Mouse (Mus musculus) lung, embryonic 14.5 days (tissue): ENCODE data around the gene Hist1h4i. TPM values are rescaled to one million over a fixed set of nuclear protein-coding genes. Genes with fewer than 3 reads are reported as not detected.

Experiments
- ATAC-seq: fragments of 200-750 bp; cut with Nextera tagmentation; 2 replicates; pipeline ENCODE4 v1.8.0; 2017; ENCODE audit warnings: mild to moderate bottlenecking, moderate TSS enrichment, moderate library complexity; ENCODE audit not compliant: insufficient read depth
- DNase-seq: peaks from one replicate; pipeline ENCODE4 v3.0.0-alpha.2; 2015
- H3K27ac ChIP-seq: fragments of 300-500 bp; sonication (generic); 2 replicates; pipeline ENCODE4 v1.5.1; 2014; ENCODE audit warnings: low read depth, mild to moderate bottlenecking, moderate library complexity
- H3K27me3 ChIP-seq: fragments of 300-500 bp; sonication (generic); 2 replicates; pipeline ENCODE4 v1.6.1; 2014; ENCODE audit warnings: low read length, control low read depth; ENCODE audit not compliant: insufficient read depth
- H3K36me3 ChIP-seq: fragments of 300-500 bp; sonication (generic); 2 replicates; pipeline ENCODE4 v1.6.1; 2014; ENCODE audit warnings: control low read depth; ENCODE audit not compliant: insufficient read depth
- H3K4me1 ChIP-seq: fragments of 300-500 bp; sonication (generic); 2 replicates; pipeline ENCODE4 v1.6.1; 2014; ENCODE audit warnings: antibody characterized with exemption, control low read depth; ENCODE audit not compliant: insufficient read depth
- H3K4me2 ChIP-seq: fragments of 300-500 bp; sonication (generic); 2 replicates; pipeline ENCODE4 v1.6.1; 2014; ENCODE audit warnings: mild to moderate bottlenecking
- H3K4me3 ChIP-seq: fragments of 300-500 bp; sonication (generic); 2 replicates; pipeline ENCODE4 v1.5.1; 2014; ENCODE audit warnings: low read depth, low read length
- H3K9ac ChIP-seq: fragments of 300-500 bp; sonication (generic); 2 replicates; pipeline ENCODE4 v1.6.1; 2014
- H3K9me3 ChIP-seq: fragments of 300-500 bp; sonication (generic); 2 replicates; pipeline ENCODE4 v1.6.1; 2016; ENCODE audit warnings: low read depth, low read length, control low read depth
- CTCF ChIP-seq: IDR thresholded peaks from 2 replicates; pipeline ENCODE4 v1.5.1; 2016; ENCODE audit warnings: antibody characterized with exemption, low read depth
- WGBS: fragments of 180-500 bp; shearing (Covaris S2); extraction: QIAGEN DNeasy Blood & Tissue Kit; methylation state at CpG from one replicate; pipeline ENCODE4 v1.1.7; 2014; 5-methylcytosine and 5-hydroxymethylcytosine counted together
- polyA plus RNA-seq: library from polyadenylated mRNA; unstranded; fragments of >200 nt; fragmentation: Nextera tagmentation; extraction: Ambion mirVana; gene quantifications from 2 replicates; pipeline ENCODE4 v1.2.1, GENCODE M21; 2014

Gene Hist1h4i
- polyA plus RNA-seq, 1 experiment from 2014 or later = 26.4 TPM

DNA sequence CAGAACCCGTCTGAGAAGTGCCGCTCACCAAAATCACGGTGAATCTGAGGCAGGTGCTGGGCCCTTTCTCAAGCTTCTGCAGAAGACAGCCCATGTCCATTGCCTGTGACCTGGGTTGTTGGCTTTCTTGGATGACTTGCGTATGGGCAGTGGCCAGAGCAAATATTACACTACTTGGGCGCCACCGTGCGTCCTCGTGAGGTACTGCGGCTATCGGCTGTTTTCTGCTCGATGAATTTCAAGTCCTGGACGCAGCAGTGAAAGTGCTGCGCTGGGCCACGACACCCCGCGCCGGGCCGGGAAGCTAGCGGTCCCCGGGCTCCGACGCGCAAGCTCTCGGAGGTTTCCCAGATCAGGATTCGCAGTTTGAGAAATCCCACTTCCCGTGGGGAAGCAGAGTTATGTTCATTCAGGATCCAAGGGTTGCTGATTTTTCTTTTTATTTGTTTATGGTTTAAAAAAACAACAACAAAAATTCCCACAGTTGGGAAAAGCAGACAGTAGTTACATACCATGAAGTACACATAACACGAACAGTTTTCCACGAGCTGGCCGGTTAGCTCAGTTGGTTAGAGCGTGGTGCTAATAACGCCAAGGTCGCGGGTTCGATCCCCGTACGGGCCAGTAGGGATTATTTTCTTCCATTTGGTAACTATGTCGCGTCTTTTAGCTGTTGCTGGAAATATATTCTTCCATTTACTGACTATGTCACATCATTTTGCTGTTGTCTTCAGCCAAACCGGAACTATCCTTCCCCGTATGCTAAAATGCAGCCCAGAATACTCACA is 12.3 kb downstream of the Hist1h4i start:
- Histone ChIP-seq H3K4me1 (no peaks in the 10 kb centered on the region), H3K27ac (peak overlapping the region; percentile 85), H3K9ac (peak overlapping the region; percentile 66), H3K36me3 (no peaks in the 10 kb centered on the region), H3K4me3 (peak overlapping the region; percentile 49), H3K27me3 (no peaks in the 10 kb centered on the region), H3K9me3 (no peaks in the 10 kb centered on the region), H3K4me2 (peak overlapping the region; percentile 59)
- ATAC-seq (peak; percentile 85), DNase-seq (peak; percentile 99)
- TF ChIP-seq CTCF = peak; percentile 97
- WGBS = under 1% methylated on average over 40 of the region's 40 CpGs

DNA sequence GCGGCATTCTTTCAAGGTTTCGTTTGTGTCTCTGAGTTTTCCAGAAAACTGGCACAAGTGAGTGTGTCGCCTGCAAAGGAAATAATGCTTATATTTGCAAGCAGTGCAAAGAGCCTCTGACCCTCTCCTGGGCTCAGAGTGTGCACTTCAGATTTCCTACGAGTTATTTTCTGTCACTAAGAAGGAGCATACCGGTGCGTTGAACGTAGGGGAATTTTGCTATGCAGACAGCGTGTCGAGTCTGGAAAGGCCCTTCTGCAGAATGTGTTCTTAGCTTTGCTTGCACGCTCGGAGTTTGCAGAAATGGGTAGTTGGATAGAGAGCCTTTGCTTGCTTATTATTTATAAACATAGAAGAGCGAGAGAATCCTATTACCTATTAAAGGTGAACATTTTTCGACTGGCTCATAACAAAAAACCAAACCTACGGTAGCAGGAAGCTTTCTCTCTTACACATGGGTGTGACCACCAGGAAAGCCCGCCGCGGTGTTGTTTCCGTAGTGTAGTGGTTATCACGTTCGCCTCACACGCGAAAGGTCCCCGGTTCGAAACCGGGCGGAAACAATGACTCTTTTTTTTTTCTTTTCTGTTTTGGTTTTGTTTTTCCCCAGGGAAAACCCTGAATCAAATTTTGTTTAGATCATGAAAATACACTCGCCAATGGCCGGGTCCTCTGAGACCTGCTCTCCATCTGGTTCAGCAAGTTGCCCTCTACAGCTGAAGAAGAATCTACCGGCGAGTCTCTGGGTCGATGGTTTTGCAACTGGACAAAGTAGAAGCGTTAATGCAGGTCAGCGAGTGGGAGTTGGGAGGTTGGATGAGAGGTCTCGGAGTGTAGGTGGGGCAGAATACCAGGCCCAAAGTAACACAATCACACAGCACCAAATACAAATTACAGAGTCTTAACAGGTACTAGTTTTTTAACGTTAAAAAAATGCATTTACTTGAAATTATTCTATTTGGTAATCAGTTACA is 14.8 kb downstream of the Hist1h4i start:
- ATAC-seq = no peak
- no peaks in the 10 kb centered on the region for H3K9me3 ChIP-seq
- no peaks in the 10 kb centered on the region for H3K36me3 ChIP-seq
- H3K9ac ChIP-seq = peak overlapping the region; percentile 63
- H3K27ac ChIP-seq = 0 out of 2 replicates have a peak overlapping the region, but pooled peaks have one; percentile 54
- TF ChIP-seq CTCF = no peak
- WGBS = 1% methylated on average over 35 of the region's 35 CpGs
- DNase-seq = peak; percentile 98
- no peaks in the 10 kb centered on the region for H3K27me3 ChIP-seq
- no peaks in the 10 kb centered on the region for H3K4me1 ChIP-seq
- peak overlapping the region; percentile 56 for H3K4me2 ChIP-seq
- peak overlapping the region; percentile 44 for H3K4me3 ChIP-seq

DNA sequence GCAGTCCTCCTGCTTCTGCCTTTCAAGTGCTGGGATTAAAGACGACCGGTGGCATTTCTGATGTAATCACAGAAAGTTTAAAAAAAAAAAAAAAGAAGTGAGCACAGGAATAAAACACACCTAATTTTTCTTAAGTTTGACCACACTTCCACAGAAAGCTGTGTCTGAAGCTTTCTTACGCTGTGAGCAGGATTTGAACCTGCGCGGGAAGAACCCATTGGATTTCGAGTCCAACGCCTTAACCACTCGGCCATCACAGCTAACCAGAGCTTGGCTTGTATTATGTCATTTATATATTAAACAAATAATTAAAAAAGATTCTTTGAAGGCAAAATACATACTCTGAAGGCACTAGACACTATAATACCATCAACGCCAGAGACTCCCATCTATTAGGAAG is 18.9 kb downstream of the Hist1h4i start:
- no peaks in the 10 kb centered on the region for H3K27me3 ChIP-seq
- ATAC-seq (peak; percentile 81), DNase-seq (peak; percentile 97)
- no peaks in the 10 kb centered on the region for H3K4me1 ChIP-seq
- H3K9ac ChIP-seq = peak overlapping the region; percentile 55
- H3K27ac ChIP-seq = no peak overlapping the region
- H3K4me3 ChIP-seq = peak overlapping the region; percentile 55
- H3K9me3 ChIP-seq = no peaks in the 10 kb centered on the region
- no peak for TF ChIP-seq CTCF
- WGBS = 0% methylated on average over 9 of the region's 9 CpGs
- H3K4me2 ChIP-seq = peak overlapping the region; percentile 87
- H3K36me3 ChIP-seq = no peaks in the 10 kb centered on the region

DNA sequence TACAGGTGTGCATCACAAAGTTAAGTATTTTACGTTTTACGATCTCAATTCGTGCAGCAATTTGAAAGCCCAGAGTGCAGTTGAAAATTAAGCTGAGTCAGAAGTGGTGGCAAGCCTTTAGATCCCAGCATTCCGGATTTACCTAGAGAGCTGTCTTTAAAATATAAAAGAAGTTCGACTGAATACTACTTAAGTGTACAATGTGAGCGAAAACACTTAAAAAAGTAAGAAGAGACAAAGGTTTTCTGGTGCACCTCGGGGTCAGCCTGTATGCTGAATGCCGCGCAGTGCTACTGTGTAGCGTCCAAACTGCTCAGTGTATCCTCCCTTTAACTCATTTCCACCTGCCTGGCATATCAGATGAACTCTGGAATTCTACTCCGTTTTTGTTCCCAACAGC is 19.6 kb downstream of the Hist1h4i start:
- H3K4me1 ChIP-seq = no peaks in the 10 kb centered on the region
- H3K27me3 ChIP-seq = no peaks in the 10 kb centered on the region
- no peaks in the 10 kb centered on the region for H3K9me3 ChIP-seq
- 0% methylated on average over 11 of the region's 11 CpGs for WGBS
- TF ChIP-seq CTCF = no peak
- peak overlapping the region; percentile 87 for H3K4me2 ChIP-seq
- peak; percentile 59 for DNase-seq
- ATAC-seq = no peak
- peak overlapping the region; percentile 55 for H3K9ac ChIP-seq
- H3K36me3 ChIP-seq = no peaks in the 10 kb centered on the region
- H3K4me3 ChIP-seq = peak overlapping the region; percentile 55
- no peak overlapping the region for H3K27ac ChIP-seq

DNA sequence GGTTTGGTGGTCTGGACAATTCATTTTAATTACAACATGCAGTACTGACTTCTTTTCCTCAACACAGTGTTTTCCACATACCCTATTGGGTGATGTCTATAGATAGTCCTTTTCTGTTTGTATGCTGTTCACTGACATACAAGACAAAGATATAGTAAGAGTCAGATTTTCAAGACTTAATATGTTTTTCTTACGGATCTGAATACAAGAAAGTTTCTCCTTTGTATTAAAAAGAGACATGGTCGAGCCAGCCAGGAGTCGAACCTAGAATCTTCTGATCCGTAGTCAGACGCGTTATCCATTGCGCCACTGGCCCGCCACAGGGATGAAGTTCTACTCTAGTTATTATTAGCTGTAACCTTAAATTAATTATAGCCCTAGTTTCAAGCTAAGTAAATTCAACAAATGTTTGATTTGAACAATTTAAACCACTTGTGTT is 20.2 kb downstream of the Hist1h4i start:
- Histone ChIP-seq H3K4me2 (peak overlapping the region; percentile 87), H3K27me3 (no peaks in the 10 kb centered on the region), H3K4me1 (no peaks in the 10 kb centered on the region), H3K4me3 (peak overlapping the region; percentile 55), H3K9me3 (no peaks in the 10 kb centered on the region), H3K9ac (peak overlapping the region; percentile 59), H3K27ac (no peak overlapping the region), H3K36me3 (no peaks in the 10 kb centered on the region)
- no peak for TF ChIP-seq CTCF
- under 1% methylated on average over 8 of the region's 8 CpGs for WGBS
- DNase-seq (peak; percentile 92), ATAC-seq (peak; percentile 79)

DNA sequence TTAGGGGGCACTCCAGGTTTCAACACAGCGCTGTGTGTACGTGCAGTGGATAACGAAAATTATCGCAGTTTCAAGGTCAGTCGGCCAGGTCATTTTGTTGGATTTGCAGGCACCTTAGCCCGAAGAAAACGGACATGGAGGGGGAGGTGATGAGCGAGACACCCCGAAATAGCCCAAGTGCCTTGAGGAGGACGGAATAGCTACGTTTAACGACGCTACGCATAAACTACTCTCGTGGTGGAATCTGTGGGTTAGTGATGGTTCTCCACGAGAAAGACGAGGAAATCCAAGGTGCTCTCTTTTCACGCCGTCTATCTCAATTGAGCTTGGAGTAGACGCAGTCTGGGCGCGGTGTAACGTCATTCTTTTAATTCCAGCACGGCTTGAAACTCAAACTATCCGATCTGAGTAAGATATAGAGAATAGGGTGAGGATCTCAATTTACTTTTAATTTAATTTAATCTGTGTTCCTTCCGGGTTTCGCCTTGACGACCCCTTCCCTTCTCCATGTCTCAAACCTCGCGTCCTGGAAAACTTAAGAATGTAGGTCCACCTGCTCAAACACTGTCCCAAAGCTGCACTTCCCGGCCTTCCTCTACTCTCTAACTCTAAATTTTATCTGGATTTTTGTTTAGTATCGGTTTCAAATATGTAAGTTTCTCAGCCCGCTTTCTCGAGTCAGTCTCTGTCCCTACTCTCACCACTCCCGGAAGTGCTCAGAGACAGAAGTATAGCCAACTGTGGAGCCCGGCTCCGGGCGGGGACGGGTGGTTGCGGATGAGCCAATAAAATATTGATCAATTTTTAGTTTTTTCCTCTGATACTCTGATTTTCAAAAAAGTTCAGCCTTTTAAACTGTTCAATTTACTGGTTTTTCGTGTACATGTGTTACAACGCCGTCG is 21.0 kb downstream of the Hist1h4i start:
- TF ChIP-seq CTCF = no peak
- Histone ChIP-seq H3K36me3 (no peaks in the 10 kb centered on the region), H3K9me3 (no peaks in the 10 kb centered on the region), H3K27ac (no peak overlapping the region), H3K4me2 (peak overlapping the region; percentile 87), H3K27me3 (peaks cover 4% of the 10 kb centered on the region), H3K9ac (peak overlapping the region; percentile 59), H3K4me1 (no peaks in the 10 kb centered on the region), H3K4me3 (peak overlapping the region; percentile 55)
- DNase-seq (peak; percentile 71), ATAC-seq (0 out of 2 replicates have a peak, but pooled peaks have one; percentile 47)
- WGBS = under 1% methylated on average over 44 of the region's 44 CpGs
